Mouse (Mus musculus): ENCODE results near the gene Tmigd3. TPM values are rescaled to one million over a fixed set of nuclear protein-coding genes. Genes with fewer than 3 reads are reported as not detected.
A peak's percentile ranks its signal among the peaks of the same experiment; 100 is the strongest.

Tmigd3 gene
- polyA plus RNA-seq, 1 experiment from 2014 or later = 0.52 TPM

GRCm38 (mm10) chr3:105878751-105879150 is 8.0 kb downstream of the Tmigd3 start:
- H3K27me3 ChIP-seq (replicated peaks) = no peaks in the 10 kb centered on the region
- H3K4me3 ChIP-seq (replicated peaks) = no peak overlapping the region
- H3K36me3 ChIP-seq = no peaks in the 10 kb centered on the region
- no peaks in the 10 kb centered on the region for H3K9me3 ChIP-seq
- WGBS = 87% methylated on average over 8 of the region's 8 CpGs
- H3K27ac ChIP-seq = no peak overlapping the region
- H3K9ac ChIP-seq = no peak overlapping the region
- H3K4me2 ChIP-seq (replicated peaks) = no peak overlapping the region
- no peaks in the 10 kb centered on the region for H3K4me1 ChIP-seq (replicated peaks)
- ATAC-seq = no peak

GRCm38 (mm10) chr3:105880419-105880818 is 9.7 kb downstream of the Tmigd3 start:
- ATAC-seq = no peak
- H3K27ac ChIP-seq = no peak overlapping the region

GRCm38 (mm10) chr3:105882105-105882504 is 11.4 kb downstream of the Tmigd3 start:
- no peak overlapping the region for H3K4me3 ChIP-seq (replicated peaks)
- WGBS = 85% methylated on average over 7 of the region's 7 CpGs
- H3K9me3 ChIP-seq = no peaks in the 10 kb centered on the region
- H3K27me3 ChIP-seq (replicated peaks) = no peaks in the 10 kb centered on the region
- no peak overlapping the region for H3K27ac ChIP-seq
- H3K9ac ChIP-seq = no peak overlapping the region
- no peaks in the 10 kb centered on the region for H3K36me3 ChIP-seq
- no peak overlapping the region for H3K4me2 ChIP-seq (replicated peaks)
- H3K4me1 ChIP-seq (replicated peaks) = no peaks in the 10 kb centered on the region
- ATAC-seq = no peak

More at GRCm38 (mm10) chr3:105880419-105880818, 9.7 kb downstream of the Tmigd3 start:
- Histone ChIP-seq H3K27me3 (replicated peaks) (no peaks in the 10 kb centered on the region), H3K4me2 (replicated peaks) (no peak overlapping the region), H3K36me3 (no peaks in the 10 kb centered on the region), H3K4me1 (replicated peaks) (no peaks in the 10 kb centered on the region), H3K9me3 (no peaks in the 10 kb centered on the region), H3K9ac (no peak overlapping the region), H3K4me3 (replicated peaks) (no peak overlapping the region)
- 54% methylated on average over 3 of the region's 3 CpGs for WGBS

GRCm38 (mm10) chr3:105883111-105883510 is 12.4 kb downstream of the Tmigd3 start:
- WGBS = 86% methylated on average over 2 of the region's 2 CpGs
- Histone ChIP-seq H3K27me3 (replicated peaks) (no peaks in the 10 kb centered on the region), H3K9ac (no peak overlapping the region), H3K4me1 (replicated peaks) (no peaks in the 10 kb centered on the region), H3K36me3 (no peaks in the 10 kb centered on the region), H3K4me3 (replicated peaks) (no peak overlapping the region), H3K9me3 (no peaks in the 10 kb centered on the region), H3K4me2 (replicated peaks) (no peak overlapping the region), H3K27ac (no peak overlapping the region)
- ATAC-seq = no peak

- H3K27ac ChIP-seq = no peak overlapping the region
- H3K4me3 ChIP-seq (replicated peaks) = no peak overlapping the region
- no peaks in the 10 kb centered on the region for H3K9me3 ChIP-seq
- peaks cover 6% of the 10 kb centered on the region for H3K4me1 ChIP-seq (replicated peaks)
- no peak overlapping the region for H3K4me2 ChIP-seq (replicated peaks)
- H3K9ac ChIP-seq = no peak overlapping the region
- no peaks in the 10 kb centered on the region for H3K27me3 ChIP-seq (replicated peaks)
- no peak for ATAC-seq
- 80% methylated on average over 3 of the region's 3 CpGs for WGBS
- H3K36me3 ChIP-seq = no peaks in the 10 kb centered on the region
Observed at GRCm38 (mm10) chr3:105888961-105889360, 18.3 kb downstream of the Tmigd3 start.

- peaks cover 18% of the 10 kb centered on the region for H3K4me1 ChIP-seq (replicated peaks)
Observed at GRCm38 (mm10) chr3:105890220-105890619, 19.5 kb downstream of the Tmigd3 start.

GRCm38 (mm10) chr3:105891141-105891540 is 20.4 kb downstream of the Tmigd3 start:
- ATAC-seq = no peak
- Histone ChIP-seq H3K9ac (no peak overlapping the region), H3K27ac (no peak overlapping the region), H3K9me3 (no peaks in the 10 kb centered on the region), H3K36me3 (no peaks in the 10 kb centered on the region), H3K4me1 (replicated peaks) (peaks cover 22% of the 10 kb centered on the region), H3K4me2 (replicated peaks) (no peak overlapping the region), H3K4me3 (replicated peaks) (no peak overlapping the region), H3K27me3 (replicated peaks) (no peaks in the 10 kb centered on the region)
- WGBS = 48% methylated on average over 3 of the region's 3 CpGs

More at GRCm38 (mm10) chr3:105890220-105890619, 19.5 kb downstream of the Tmigd3 start:
- ATAC-seq = no peak
- WGBS = 61% methylated on average over 4 of the region's 4 CpGs
- Histone ChIP-seq H3K4me3 (replicated peaks) (no peak overlapping the region), H3K9me3 (no peaks in the 10 kb centered on the region), H3K27me3 (replicated peaks) (no peaks in the 10 kb centered on the region), H3K27ac (no peak overlapping the region), H3K9ac (no peak overlapping the region), H3K36me3 (no peaks in the 10 kb centered on the region), H3K4me2 (replicated peaks) (no peak overlapping the region)

- Histone ChIP-seq H3K27ac (no peak overlapping the region; the same call in 1 of the 2 replicates), H3K36me3 (no peaks in the 10 kb centered on the region), H3K9me3 (no peaks in the 10 kb centered on the region), H3K4me2 (replicated peaks) (no peak overlapping the region), H3K9ac (no peak overlapping the region), H3K27me3 (replicated peaks) (no peaks in the 10 kb centered on the region), H3K4me3 (replicated peaks) (no peak overlapping the region), H3K4me1 (replicated peaks) (peaks cover 22% of the 10 kb centered on the region)
- no peak for ATAC-seq
- WGBS = 74% methylated on average over 10 of the region's 10 CpGs
Observed at GRCm38 (mm10) chr3:105891760-105892571, 21.3 kb downstream of the Tmigd3 start.

GRCm38 (mm10) chr3:105892572-105893495 is 22.1 kb downstream of the Tmigd3 start:
- Histone ChIP-seq H3K4me1 (replicated peaks) (peaks cover 22% of the 10 kb centered on the region), H3K9ac (no peak overlapping the region), H3K4me2 (replicated peaks) (no peak overlapping the region), H3K9me3 (no peaks in the 10 kb centered on the region), H3K27ac (no peak overlapping the region), H3K27me3 (replicated peaks) (no peaks in the 10 kb centered on the region), H3K4me3 (replicated peaks) (no peak overlapping the region), H3K36me3 (no peaks in the 10 kb centered on the region)
- WGBS = 75% methylated on average over 19 of the region's 19 CpGs
- ATAC-seq = no peak

GRCm38 (mm10) chr3:105893941-105894391 is 23.3 kb downstream of the Tmigd3 start:
- ATAC-seq = peak; percentile 10
- no peak overlapping the region for H3K4me2 ChIP-seq (replicated peaks)
- no peaks in the 10 kb centered on the region for H3K27me3 ChIP-seq (replicated peaks)
- no peak overlapping the region for H3K4me3 ChIP-seq (replicated peaks)
- H3K9me3 ChIP-seq = no peaks in the 10 kb centered on the region
- peak overlapping the region; percentile 59; the same call in 1 of the 2 replicates for H3K27ac ChIP-seq
- peaks cover 22% of the 10 kb centered on the region for H3K4me1 ChIP-seq (replicated peaks)
- no peaks in the 10 kb centered on the region for H3K36me3 ChIP-seq
- 42% methylated on average over 6 of the region's 6 CpGs for WGBS
- H3K9ac ChIP-seq = no peak overlapping the region

GRCm38 (mm10) chr3:105894601-105895592 is 24.2 kb downstream of the Tmigd3 start:
- no peak overlapping the region for H3K4me3 ChIP-seq (replicated peaks)
- H3K4me1 ChIP-seq (replicated peaks) = peaks cover 22% of the 10 kb centered on the region
- peak; percentile 84 for ATAC-seq
- H3K9ac ChIP-seq = no peak overlapping the region
- H3K9me3 ChIP-seq = no peaks in the 10 kb centered on the region
- no peak overlapping the region; the same call in 1 of the 2 replicates for H3K4me2 ChIP-seq (replicated peaks)
- no peaks in the 10 kb centered on the region for H3K36me3 ChIP-seq
- 60% methylated on average over 23 of the region's 23 CpGs for WGBS
- H3K27me3 ChIP-seq (replicated peaks) = no peaks in the 10 kb centered on the region
- peak overlapping the region; percentile 59 for H3K27ac ChIP-seq

Data from intestine, embryonic 15.5 days (tissue).